Mouse (Mus musculus): ENCODE measurements around the gene Unc79. TPM values are rescaled to one million over a fixed set of nuclear protein-coding genes. Genes with fewer than 3 reads are reported as not detected.

The Unc79 gene
- polyA plus RNA-seq, 1 experiment from 2014 or later, result 0.35 TPM

DNA sequence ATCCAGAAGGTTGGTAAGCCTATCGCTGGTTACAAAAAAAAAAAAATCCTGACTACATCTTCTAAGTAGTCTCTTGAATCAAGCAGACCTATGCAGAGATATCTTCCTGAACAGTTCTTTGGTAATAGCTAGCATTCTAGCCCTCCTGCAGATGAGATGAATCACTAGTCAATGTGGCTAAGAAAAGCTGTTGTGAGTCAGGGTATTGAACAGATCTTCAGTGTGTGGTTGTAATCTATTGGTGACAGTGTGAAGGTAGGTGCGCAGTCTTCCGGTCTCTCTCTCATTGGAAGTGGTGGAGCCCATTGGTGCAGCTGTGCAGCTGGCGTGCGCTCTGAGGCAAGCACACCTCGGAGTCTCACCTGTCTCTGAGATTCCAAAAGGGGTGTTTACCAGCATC is 180.3 kb downstream of the Unc79 start:
- 94% methylated on average over 6 of the region's 6 CpGs for WGBS
- no peak overlapping the region for H3K9ac ChIP-seq
- ATAC-seq (ENCODE audit: insufficient number of reproducible peaks, insufficient read depth, low FRiP score, low TSS enrichment, low read depth), result no peak
- no peaks in the 10 kb centered on the region for H3K36me3 ChIP-seq
- H3K4me2 ChIP-seq, result no peak overlapping the region
- H3K9me3 ChIP-seq, result no peaks in the 10 kb centered on the region
- no peak overlapping the region for H3K27ac ChIP-seq
- H3K27me3 ChIP-seq, result no peaks in the 10 kb centered on the region
- no peaks in the 10 kb centered on the region for H3K4me1 ChIP-seq
- H3K4me3 ChIP-seq, result no peak overlapping the region

DNA sequence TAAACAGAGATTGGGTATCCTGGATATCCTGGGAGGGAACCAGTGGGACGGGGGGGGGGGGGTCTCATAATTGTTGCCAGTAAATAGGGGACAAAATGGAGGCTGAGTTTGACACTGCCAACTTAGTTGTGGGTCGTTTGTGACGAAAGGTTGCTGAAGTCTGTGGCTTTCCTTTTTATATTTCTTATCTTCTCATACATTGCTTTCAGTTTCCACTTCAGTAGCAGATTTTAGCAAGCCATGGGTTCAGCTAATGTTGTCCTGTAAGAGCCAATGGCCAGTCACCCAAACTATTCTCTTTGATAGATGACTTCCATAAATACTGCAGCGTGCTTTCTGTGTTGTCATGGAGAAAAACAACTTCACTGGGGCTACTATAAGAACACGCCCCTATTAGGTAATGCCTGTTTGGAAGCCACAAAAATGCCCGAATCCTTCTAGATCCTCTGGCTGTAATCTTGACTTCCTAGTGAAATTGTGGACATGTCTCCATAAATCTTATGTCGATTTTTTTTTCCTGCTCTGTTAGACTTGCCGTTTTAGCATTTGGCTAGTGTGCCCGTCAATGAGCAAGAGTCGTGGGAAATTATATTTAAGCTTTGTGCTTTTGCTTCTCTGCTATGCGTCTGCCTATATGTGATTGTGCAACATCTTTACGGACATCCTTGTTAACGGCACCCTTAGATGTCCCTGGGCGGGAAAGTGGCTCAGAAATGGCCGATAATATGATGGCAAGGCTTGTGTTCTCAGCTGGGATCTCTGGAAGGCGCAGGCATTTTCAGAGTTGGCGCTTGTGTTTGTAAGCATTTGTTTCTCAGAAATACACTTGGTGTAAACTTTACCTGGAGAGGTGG is 181.0 kb downstream of the Unc79 start:
- ATAC-seq (ENCODE audit: insufficient number of reproducible peaks, insufficient read depth, low FRiP score, low TSS enrichment, low read depth), result no peak
- H3K4me3 ChIP-seq, result no peak overlapping the region
- H3K27me3 ChIP-seq, result no peaks in the 10 kb centered on the region
- H3K4me2 ChIP-seq, result no peak overlapping the region
- no peaks in the 10 kb centered on the region for H3K9me3 ChIP-seq
- no peaks in the 10 kb centered on the region for H3K4me1 ChIP-seq
- whole genome bisulfite sequencing, result 85% methylated on average over 17 of the region's 17 CpGs
- H3K36me3 ChIP-seq, result no peaks in the 10 kb centered on the region
- no peak overlapping the region for H3K9ac ChIP-seq
- no peak overlapping the region for H3K27ac ChIP-seq

DNA sequence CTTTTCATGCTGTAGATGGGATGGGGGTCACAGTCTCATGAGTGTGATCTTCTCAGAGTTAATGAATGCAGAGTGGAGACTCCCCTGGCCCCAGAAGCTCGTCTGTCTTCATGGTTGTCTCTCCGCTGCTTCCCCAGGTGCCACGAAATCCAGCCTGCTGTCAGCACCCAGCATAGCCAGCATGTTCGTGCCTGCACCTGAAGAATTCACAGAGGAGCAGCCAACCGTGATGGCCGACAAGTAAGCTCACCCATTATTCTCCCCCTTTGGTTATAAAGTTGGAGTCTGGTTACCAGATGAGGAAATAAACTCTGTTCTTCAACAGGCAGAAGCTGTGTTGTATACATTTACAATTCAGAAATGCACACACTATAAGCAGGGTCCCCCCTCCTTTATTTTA is 182.8 kb downstream of the Unc79 start:
- no peaks in the 10 kb centered on the region for H3K9me3 ChIP-seq
- WGBS, result 50% methylated on average over 6 of the region's 6 CpGs
- peak; percentile 66; the same call in 1 of the 2 replicates for ATAC-seq (ENCODE audit: insufficient number of reproducible peaks, insufficient read depth, low FRiP score, low TSS enrichment, low read depth)
- no peak overlapping the region for H3K27ac ChIP-seq
- no peak overlapping the region for H3K4me3 ChIP-seq
- no peak overlapping the region for H3K4me2 ChIP-seq
- no peaks in the 10 kb centered on the region for H3K4me1 ChIP-seq
- H3K27me3 ChIP-seq, result no peaks in the 10 kb centered on the region
- H3K36me3 ChIP-seq, result no peaks in the 10 kb centered on the region
- no peak overlapping the region for H3K9ac ChIP-seq

DNA sequence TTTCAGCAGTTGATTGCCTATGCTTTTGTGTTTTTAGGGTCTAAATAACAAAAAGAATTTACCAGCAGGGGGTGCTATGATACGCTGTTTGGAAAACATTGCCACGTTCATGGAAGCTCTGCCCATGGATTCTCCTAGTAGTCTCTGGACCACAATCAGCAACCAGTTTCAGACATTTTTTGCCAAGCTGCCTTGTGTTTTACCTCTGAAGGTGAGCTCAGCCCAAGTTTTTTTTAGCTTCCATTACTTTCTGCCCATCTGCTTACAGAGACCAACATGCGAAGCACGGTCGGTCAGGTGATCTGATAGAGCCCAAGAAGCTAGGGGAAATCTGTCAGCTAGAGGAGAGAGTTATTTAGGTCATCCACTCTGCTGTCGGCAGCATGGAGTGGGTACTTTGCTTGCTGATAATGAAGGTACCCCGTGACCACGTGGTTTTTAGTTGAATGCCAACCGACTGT is 193.9 kb downstream of the Unc79 start:
- 58% methylated on average over 9 of the region's 9 CpGs for WGBS
- H3K9ac ChIP-seq, result no peak overlapping the region
- ATAC-seq (ENCODE audit: insufficient number of reproducible peaks, insufficient read depth, low FRiP score, low TSS enrichment, low read depth), result no peak
- no peaks in the 10 kb centered on the region for H3K9me3 ChIP-seq
- no peak overlapping the region for H3K27ac ChIP-seq
- no peaks in the 10 kb centered on the region for H3K4me1 ChIP-seq
- H3K4me2 ChIP-seq, result no peak overlapping the region
- no peaks in the 10 kb centered on the region for H3K36me3 ChIP-seq
- no peak overlapping the region for H3K4me3 ChIP-seq
- H3K27me3 ChIP-seq, result no peaks in the 10 kb centered on the region

DNA sequence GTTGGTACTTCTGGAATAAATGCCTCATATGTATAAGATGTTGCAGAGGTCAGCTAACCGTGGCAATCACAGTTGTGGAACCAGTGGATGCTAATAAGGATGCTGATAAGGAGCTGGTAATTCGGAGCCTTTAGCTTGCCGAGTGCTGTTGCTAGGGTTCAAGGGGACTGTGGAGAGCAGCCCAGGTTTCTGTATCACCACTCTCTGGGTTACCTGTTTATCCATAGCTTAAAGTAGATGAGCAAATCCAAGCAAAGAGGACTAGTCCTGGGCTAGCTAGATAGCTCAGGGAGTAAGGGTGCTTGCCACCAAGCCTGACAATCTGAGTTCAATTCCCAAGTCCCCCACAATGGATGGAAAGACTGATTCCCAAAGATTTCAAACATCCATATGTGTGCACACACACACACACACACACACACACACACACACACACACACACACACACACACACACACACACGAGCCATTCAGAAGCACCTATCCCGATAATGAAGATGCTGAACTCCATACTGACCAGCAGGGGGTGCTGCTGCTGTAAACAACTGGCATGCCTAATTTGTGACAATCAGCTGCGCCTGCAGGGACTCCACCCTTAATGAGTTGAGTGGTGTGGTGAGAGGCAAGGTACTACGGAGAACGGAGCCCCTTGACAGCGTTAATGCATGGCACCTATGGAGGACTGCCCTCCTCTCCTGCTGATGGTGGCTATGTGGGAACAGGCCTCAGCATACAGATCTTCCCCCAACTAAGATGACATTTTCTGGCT is 195.3 kb downstream of the Unc79 start:
- ATAC-seq (ENCODE audit: insufficient number of reproducible peaks, insufficient read depth, low FRiP score, low TSS enrichment, low read depth), result no peak
- Histone ChIP-seq H3K4me3 (no peak overlapping the region), H3K27me3 (no peaks in the 10 kb centered on the region), H3K27ac (no peak overlapping the region), H3K9ac (no peak overlapping the region), H3K4me2 (no peak overlapping the region), H3K36me3 (no peaks in the 10 kb centered on the region), H3K4me1 (no peaks in the 10 kb centered on the region), H3K9me3 (no peaks in the 10 kb centered on the region)
- WGBS, result 27% methylated on average over 9 of the region's 9 CpGs

DNA sequence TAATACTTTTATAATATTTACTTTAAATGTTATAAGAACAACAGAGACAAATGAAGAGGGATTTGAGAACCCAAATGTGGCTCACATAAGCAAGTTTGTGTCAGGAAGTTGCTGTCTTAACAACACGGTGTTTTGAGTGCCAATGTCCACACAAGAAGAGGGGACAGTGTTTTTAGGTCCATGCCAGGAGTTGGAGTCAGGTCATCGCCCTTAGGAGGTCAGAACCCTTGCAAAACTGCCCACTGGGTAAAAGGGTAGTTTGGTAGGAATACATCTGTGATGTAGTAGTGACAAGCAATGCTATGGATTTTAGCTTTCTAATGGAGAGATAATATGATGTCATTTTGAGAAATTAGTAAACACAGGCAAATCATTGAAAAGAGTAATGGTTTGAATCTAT is 201.6 kb downstream of the Unc79 start:
- no peak for ATAC-seq (ENCODE audit: insufficient number of reproducible peaks, insufficient read depth, low FRiP score, low TSS enrichment, low read depth)
- Histone ChIP-seq H3K4me1 (no peaks in the 10 kb centered on the region), H3K4me2 (no peak overlapping the region), H3K9ac (no peak overlapping the region), H3K27me3 (no peaks in the 10 kb centered on the region), H3K9me3 (0 out of 2 replicates have a peak, but pooled peaks cover 2% of the 10 kb centered on the region), H3K36me3 (no peaks in the 10 kb centered on the region), H3K27ac (no peak overlapping the region), H3K4me3 (no peak overlapping the region)
- WGBS, result 77% methylated on average over 2 of the region's 2 CpGs

DNA sequence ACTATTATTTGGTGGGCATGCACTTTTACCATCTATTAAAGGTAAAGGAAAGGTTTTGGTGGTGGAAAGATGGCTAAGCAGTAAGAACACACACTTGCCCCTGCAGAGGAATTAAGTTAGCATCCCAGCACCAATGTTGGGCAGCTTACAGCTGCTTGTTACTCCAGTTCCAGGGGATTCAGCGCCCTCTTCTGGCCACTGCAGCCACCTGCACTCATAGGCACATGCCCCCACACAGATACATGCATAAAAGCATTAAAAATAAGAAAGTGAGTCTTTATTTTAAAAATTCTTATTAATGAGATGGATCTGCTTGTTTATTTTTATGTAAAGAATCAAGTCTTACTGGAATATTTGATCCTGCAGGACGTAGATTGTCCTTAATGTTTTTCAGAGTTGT is 206.3 kb downstream of the Unc79 start:
- Histone ChIP-seq H3K9me3 (0 out of 2 replicates have a peak, but pooled peaks cover 2% of the 10 kb centered on the region), H3K4me3 (no peak overlapping the region), H3K9ac (no peak overlapping the region), H3K4me2 (no peak overlapping the region), H3K4me1 (no peaks in the 10 kb centered on the region), H3K36me3 (no peaks in the 10 kb centered on the region), H3K27ac (no peak overlapping the region), H3K27me3 (no peaks in the 10 kb centered on the region)
- WGBS, result 63% methylated on average over 2 of the region's 2 CpGs
- ATAC-seq (ENCODE audit: insufficient number of reproducible peaks, insufficient read depth, low FRiP score, low TSS enrichment, low read depth), result no peak

DNA sequence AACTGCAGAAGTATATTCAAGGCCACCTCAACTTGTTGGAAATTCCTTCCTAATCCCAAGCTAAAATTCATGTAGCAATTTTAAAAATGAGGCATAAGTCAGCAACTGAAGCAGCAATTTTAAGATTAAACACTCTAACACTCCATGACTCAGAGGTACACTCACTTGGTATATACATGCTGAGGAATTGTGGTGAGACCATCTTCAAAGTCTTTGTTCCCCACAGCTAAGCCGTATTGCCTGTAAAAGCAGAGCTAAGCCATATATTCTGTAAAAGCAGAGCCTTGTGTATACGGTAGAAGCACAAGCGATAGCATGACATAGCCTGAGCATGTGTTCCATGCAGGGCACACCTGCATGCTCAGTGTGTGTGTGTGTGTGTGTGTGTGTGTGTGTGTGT is 206.7 kb downstream of the Unc79 start:
- Histone ChIP-seq H3K4me2 (no peak overlapping the region), H3K36me3 (no peaks in the 10 kb centered on the region), H3K4me1 (no peaks in the 10 kb centered on the region), H3K27ac (no peak overlapping the region), H3K27me3 (no peaks in the 10 kb centered on the region), H3K9ac (no peak overlapping the region), H3K4me3 (no peak overlapping the region), H3K9me3 (0 out of 2 replicates have a peak, but pooled peaks cover 2% of the 10 kb centered on the region)
- 69% methylated on average over 3 of the region's 3 CpGs for WGBS
- ATAC-seq (ENCODE audit: insufficient number of reproducible peaks, insufficient read depth, low FRiP score, low TSS enrichment, low read depth), result no peak

DNA sequence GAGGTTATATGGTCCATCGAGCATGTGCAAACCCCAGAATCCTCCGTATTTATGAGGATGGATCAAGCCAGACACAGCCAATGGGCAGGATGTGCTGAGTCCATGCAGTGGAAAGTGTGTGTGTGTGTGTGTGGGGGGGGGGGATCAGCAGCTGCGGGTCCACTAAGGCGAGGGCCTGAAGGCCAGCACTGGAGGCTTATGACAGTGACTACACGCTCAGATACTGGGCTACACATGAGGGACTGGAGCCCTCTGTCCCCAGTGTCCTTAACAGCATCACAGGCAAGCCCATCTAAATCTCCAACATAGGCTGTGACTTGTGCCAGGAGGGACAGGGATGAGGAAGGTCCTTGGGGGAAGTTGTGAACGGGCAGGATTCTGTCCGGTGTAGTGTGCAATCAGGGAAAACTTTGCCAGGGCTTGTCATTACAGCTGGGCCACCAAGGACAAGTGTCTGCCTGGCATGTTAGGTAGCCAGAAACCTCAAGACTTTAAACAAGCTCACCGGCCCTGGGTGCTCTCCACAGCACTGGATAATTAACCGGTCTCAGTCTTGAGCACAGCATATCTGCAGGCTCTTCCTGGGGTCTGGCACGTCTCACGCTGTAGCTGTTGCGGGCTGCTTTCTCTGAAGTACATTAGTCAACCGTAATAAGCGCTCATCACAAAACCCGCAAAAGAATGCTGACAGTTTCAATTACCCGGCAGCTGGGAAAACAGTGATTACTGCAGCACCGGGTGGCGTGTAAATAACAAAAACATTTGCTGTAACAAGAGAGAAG is 208.7 kb downstream of the Unc79 start:
- no peaks in the 10 kb centered on the region for H3K4me1 ChIP-seq
- 0 out of 2 replicates have a peak, but pooled peaks cover 2% of the 10 kb centered on the region for H3K9me3 ChIP-seq
- WGBS, result 57% methylated on average over 18 of the region's 18 CpGs
- no peak overlapping the region for H3K9ac ChIP-seq
- H3K36me3 ChIP-seq, result no peaks in the 10 kb centered on the region
- no peak overlapping the region for H3K4me2 ChIP-seq
- no peak overlapping the region for H3K4me3 ChIP-seq
- peak; percentile 16 for ATAC-seq (ENCODE audit: insufficient number of reproducible peaks, insufficient read depth, low FRiP score, low TSS enrichment, low read depth)
- no peaks in the 10 kb centered on the region for H3K27me3 ChIP-seq
- no peak overlapping the region for H3K27ac ChIP-seq

DNA sequence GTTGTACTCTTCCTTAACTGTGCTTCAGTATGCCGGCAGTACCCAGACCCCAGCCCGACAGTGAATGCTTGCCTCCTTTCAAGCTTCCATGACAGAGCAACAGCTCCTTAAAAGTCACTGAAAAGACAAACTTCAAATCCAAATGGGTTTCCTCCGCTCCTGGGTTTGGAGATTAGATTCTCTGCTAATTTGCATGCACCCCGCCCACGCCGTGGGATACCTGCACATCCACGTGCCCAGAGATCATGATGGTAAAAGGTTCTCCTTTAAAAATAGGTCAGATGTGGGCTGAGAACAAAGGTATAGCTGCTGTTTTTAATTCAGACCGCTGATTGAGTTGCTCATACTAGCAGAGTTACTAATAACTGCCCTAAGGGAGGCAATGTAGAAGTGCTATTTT is 210.4 kb downstream of the Unc79 start:
- no peak for ATAC-seq (ENCODE audit: insufficient number of reproducible peaks, insufficient read depth, low FRiP score, low TSS enrichment, low read depth)
- Histone ChIP-seq H3K9ac (no peak overlapping the region), H3K4me3 (no peak overlapping the region), H3K4me2 (no peak overlapping the region), H3K27ac (no peak overlapping the region), H3K36me3 (no peaks in the 10 kb centered on the region), H3K4me1 (no peaks in the 10 kb centered on the region), H3K9me3 (0 out of 2 replicates have a peak, but pooled peaks cover 2% of the 10 kb centered on the region), H3K27me3 (no peaks in the 10 kb centered on the region)
- WGBS, result 61% methylated on average over 8 of the region's 8 CpGs

DNA sequence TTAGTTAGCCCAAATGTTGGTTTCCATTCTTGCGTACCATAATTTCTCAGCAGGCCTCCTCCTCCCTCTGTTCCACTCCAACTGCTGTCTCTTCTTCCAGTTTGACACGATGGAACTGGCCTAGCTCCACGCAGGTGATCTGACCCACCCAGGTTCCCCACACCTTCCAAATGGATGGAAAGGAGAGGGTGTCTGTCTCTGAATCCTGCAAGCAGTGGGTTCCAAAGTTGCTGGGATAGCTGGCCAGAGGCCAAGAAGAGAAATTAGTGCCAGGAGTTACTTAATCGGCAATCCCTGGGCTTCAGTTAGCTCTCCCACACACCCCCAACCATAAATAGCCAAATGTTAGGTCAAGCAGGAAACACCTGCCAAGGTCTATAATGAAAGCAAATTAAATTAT is 212.1 kb downstream of the Unc79 start:
- H3K4me3 ChIP-seq, result no peak overlapping the region
- no peak overlapping the region for H3K27ac ChIP-seq
- 78% methylated on average over 4 of the region's 4 CpGs for WGBS
- H3K36me3 ChIP-seq, result no peaks in the 10 kb centered on the region
- no peaks in the 10 kb centered on the region for H3K27me3 ChIP-seq
- H3K9ac ChIP-seq, result no peak overlapping the region
- peaks cover 7% of the 10 kb centered on the region; the same call in 1 of the 2 replicates for H3K4me1 ChIP-seq
- no peak overlapping the region for H3K4me2 ChIP-seq
- ATAC-seq (ENCODE audit: insufficient number of reproducible peaks, insufficient read depth, low FRiP score, low TSS enrichment, low read depth), result no peak
- H3K9me3 ChIP-seq, result no peaks in the 10 kb centered on the region

All from embryonic facial prominence, embryonic 13.5 days (tissue).